Mouse (Mus musculus) forebrain, embryonic 12.5 days (tissue): ENCODE measurements at regions not wholly inside any gene's neighbourhood (a gene's known extent, or its start where the extent isn't known, plus 50 kb on each side); places are given as distances from the start of the nearest gene placed in this dataset.
A peak's percentile ranks its signal among the peaks of the same experiment; 100 is the strongest.

Experiments used
- ATAC-seq: fragments of 200-750 bp; cut with Nextera tagmentation; 2 replicates; pipeline ENCODE4 v1.8.0; 2017; ENCODE audit warnings: moderate TSS enrichment; ENCODE audit not compliant: low FRiP score
- H3K27ac ChIP-seq: fragments of 300-500 bp; sonication (generic); 2 replicates; pipeline ENCODE4 v1.5.1; 2016; ENCODE audit warnings: mild to moderate bottlenecking
- H3K27me3 ChIP-seq: fragments of 300-500 bp; sonication (generic); 2 replicates; pipeline ENCODE4 v1.6.1; 2016; ENCODE audit warnings: mild to moderate bottlenecking
- H3K36me3 ChIP-seq: fragments of 300-500 bp; sonication (generic); replicated peaks from 2 replicates; pipeline ENCODE4 v1.6.1; 2016; ENCODE audit warnings: mild to moderate bottlenecking
- H3K4me1 ChIP-seq: fragments of 300-500 bp; sonication (generic); 2 replicates; pipeline ENCODE4 v1.6.1; 2016
- H3K4me2 ChIP-seq: fragments of 300-500 bp; sonication (generic); 2 replicates; pipeline ENCODE4 v1.6.1; 2016; ENCODE audit warnings: mild to moderate bottlenecking, moderate library complexity
- H3K4me3 ChIP-seq: fragments of 300-500 bp; sonication (generic); replicated peaks from 2 replicates; pipeline ENCODE4 v1.5.1; 2016; ENCODE audit warnings: mild to moderate bottlenecking
- H3K9ac ChIP-seq: fragments of 300-500 bp; sonication (generic); 2 replicates; pipeline ENCODE4 v1.6.1; 2016; ENCODE audit warnings: mild to moderate bottlenecking
- H3K9me3 ChIP-seq: fragments of 300-500 bp; sonication (generic); 2 replicates; pipeline ENCODE4 v1.6.1; 2016
- WGBS: fragments of 180-500 bp; shearing (Covaris S2); methylation state at CpG from one replicate; pipeline ENCODE4 v1.1.7; 2016; 5-methylcytosine and 5-hydroxymethylcytosine counted together

GRCm38 (mm10) chr11:48418066-48418756 lies 381.9 kb upstream of the Rack1 start:
- Histone ChIP-seq H3K4me2 (no peak overlapping the region), H3K36me3 (no peaks in the 10 kb centered on the region), H3K27me3 (no peaks in the 10 kb centered on the region), H3K9me3 (no peaks in the 10 kb centered on the region), H3K4me1 (no peaks in the 10 kb centered on the region), H3K4me3 (no peak overlapping the region), H3K27ac (no peak overlapping the region), H3K9ac (no peak overlapping the region)
- peak; percentile 84; the same call in 1 of the 2 replicates for ATAC-seq
- 61% methylated on average over 6 of the region's 6 CpGs for WGBS

GRCm38 (mm10) chr11:48417615-48418014 lies 382.5 kb upstream of the Rack1 start:
- H3K36me3 ChIP-seq, result no peaks in the 10 kb centered on the region
- WGBS, result 57% methylated on average over 2 of the region's 2 CpGs
- H3K27ac ChIP-seq, result no peak overlapping the region
- H3K9me3 ChIP-seq, result no peaks in the 10 kb centered on the region
- no peak overlapping the region for H3K4me2 ChIP-seq
- H3K4me1 ChIP-seq, result no peaks in the 10 kb centered on the region
- H3K4me3 ChIP-seq, result no peak overlapping the region
- ATAC-seq, result no peak
- H3K9ac ChIP-seq, result no peak overlapping the region
- no peaks in the 10 kb centered on the region for H3K27me3 ChIP-seq

- no peak for ATAC-seq
Observed at GRCm38 (mm10) chr11:48398032-48398431, 402.1 kb upstream of the Rack1 start.

GRCm38 (mm10) chr11:48381489-48381888 lies 392.7 kb upstream of the Sgcd start:
- peaks cover 6% of the 10 kb centered on the region for H3K4me1 ChIP-seq
- H3K4me3 ChIP-seq, result no peak overlapping the region
- no peaks in the 10 kb centered on the region for H3K36me3 ChIP-seq
- 75% methylated on average over 4 of the region's 4 CpGs for WGBS
- H3K9me3 ChIP-seq, result no peaks in the 10 kb centered on the region
- no peaks in the 10 kb centered on the region for H3K27me3 ChIP-seq
- no peak overlapping the region for H3K4me2 ChIP-seq
- no peak for ATAC-seq
- H3K27ac ChIP-seq, result no peak overlapping the region
- no peak overlapping the region for H3K9ac ChIP-seq

More at GRCm38 (mm10) chr11:48398032-48398431, 402.1 kb upstream of the Rack1 start:
- no peak overlapping the region for H3K4me2 ChIP-seq
- no peaks in the 10 kb centered on the region for H3K27me3 ChIP-seq
- no peaks in the 10 kb centered on the region for H3K9me3 ChIP-seq
- no peaks in the 10 kb centered on the region for H3K4me1 ChIP-seq
- H3K36me3 ChIP-seq, result no peaks in the 10 kb centered on the region
- no peak overlapping the region for H3K9ac ChIP-seq
- WGBS, result 84% methylated on average over 2 of the region's 2 CpGs
- H3K27ac ChIP-seq, result no peak overlapping the region
- no peak overlapping the region for H3K4me3 ChIP-seq

GRCm38 (mm10) chr11:48378044-48378443 lies 389.3 kb upstream of the Sgcd start:
- no peaks in the 10 kb centered on the region for H3K27me3 ChIP-seq
- H3K9ac ChIP-seq, result no peak overlapping the region
- H3K9me3 ChIP-seq, result no peaks in the 10 kb centered on the region
- no peak overlapping the region for H3K4me2 ChIP-seq
- peaks cover 6% of the 10 kb centered on the region for H3K4me1 ChIP-seq
- H3K36me3 ChIP-seq, result no peaks in the 10 kb centered on the region
- H3K4me3 ChIP-seq, result no peak overlapping the region
- no peak overlapping the region for H3K27ac ChIP-seq
- no peak for ATAC-seq
- 80% methylated on average over 4 of the region's 4 CpGs for WGBS

- no peak overlapping the region for H3K27ac ChIP-seq
- no peak for ATAC-seq
Observed at GRCm38 (mm10) chr11:48377269-48377668, 388.5 kb upstream of the Sgcd start.

GRCm38 (mm10) chr11:48351349-48352023 lies 362.7 kb upstream of the Sgcd start:
- no peak overlapping the region for H3K4me2 ChIP-seq
- no peaks in the 10 kb centered on the region for H3K9me3 ChIP-seq
- no peak overlapping the region for H3K27ac ChIP-seq
- 52% methylated on average over 4 of the region's 4 CpGs for WGBS
- no peak overlapping the region for H3K9ac ChIP-seq
- H3K27me3 ChIP-seq, result no peaks in the 10 kb centered on the region
- H3K4me1 ChIP-seq, result no peaks in the 10 kb centered on the region
- no peaks in the 10 kb centered on the region for H3K36me3 ChIP-seq
- H3K4me3 ChIP-seq, result no peak overlapping the region
- no peak for ATAC-seq

More at GRCm38 (mm10) chr11:48377269-48377668, 388.5 kb upstream of the Sgcd start:
- H3K9ac ChIP-seq, result no peak overlapping the region
- H3K4me2 ChIP-seq, result no peak overlapping the region
- no peaks in the 10 kb centered on the region for H3K27me3 ChIP-seq
- no peak overlapping the region for H3K4me3 ChIP-seq
- H3K36me3 ChIP-seq, result no peaks in the 10 kb centered on the region
- H3K4me1 ChIP-seq, result peaks cover 6% of the 10 kb centered on the region
- no peaks in the 10 kb centered on the region for H3K9me3 ChIP-seq

GRCm38 (mm10) chr11:48314500-48314899 lies 325.7 kb upstream of the Sgcd start:
- Histone ChIP-seq H3K4me3 (no peak overlapping the region), H3K4me2 (no peak overlapping the region), H3K9ac (no peak overlapping the region), H3K27me3 (no peaks in the 10 kb centered on the region), H3K9me3 (no peaks in the 10 kb centered on the region), H3K4me1 (no peaks in the 10 kb centered on the region), H3K36me3 (no peaks in the 10 kb centered on the region), H3K27ac (no peak overlapping the region)
- WGBS, result 74% methylated on average over 1 of the region's 1 CpGs
- no peak for ATAC-seq

GRCm38 (mm10) chr11:48295370-48295769 lies 306.6 kb upstream of the Sgcd start:
- Histone ChIP-seq H3K9ac (no peak overlapping the region), H3K4me1 (no peaks in the 10 kb centered on the region), H3K4me3 (no peak overlapping the region), H3K4me2 (no peak overlapping the region), H3K36me3 (no peaks in the 10 kb centered on the region), H3K27me3 (no peaks in the 10 kb centered on the region), H3K9me3 (no peaks in the 10 kb centered on the region), H3K27ac (no peak overlapping the region)
- no peak for ATAC-seq
- 82% methylated on average over 3 of the region's 3 CpGs for WGBS

- Histone ChIP-seq H3K27me3 (no peaks in the 10 kb centered on the region), H3K36me3 (no peaks in the 10 kb centered on the region), H3K27ac (no peak overlapping the region), H3K9me3 (no peaks in the 10 kb centered on the region), H3K4me2 (no peak overlapping the region), H3K9ac (no peak overlapping the region), H3K4me3 (no peak overlapping the region), H3K4me1 (no peaks in the 10 kb centered on the region)
- ATAC-seq, result no peak
- WGBS, result 89% methylated on average over 3 of the region's 3 CpGs
Observed at GRCm38 (mm10) chr11:48262492-48262891, 273.7 kb upstream of the Sgcd start.

GRCm38 (mm10) chr11:48261089-48261488 lies 272.3 kb upstream of the Sgcd start:
- Histone ChIP-seq H3K27ac (no peak overlapping the region), H3K36me3 (no peaks in the 10 kb centered on the region), H3K4me2 (no peak overlapping the region), H3K4me3 (no peak overlapping the region), H3K4me1 (no peaks in the 10 kb centered on the region), H3K9me3 (no peaks in the 10 kb centered on the region), H3K9ac (no peak overlapping the region), H3K27me3 (no peaks in the 10 kb centered on the region)
- ATAC-seq, result no peak
- WGBS, result 54% methylated on average over 1 of the region's 1 CpGs

- 0 out of 2 replicates have a peak overlapping the region, but pooled peaks have one; percentile 19 for H3K27ac ChIP-seq
- H3K9me3 ChIP-seq, result no peaks in the 10 kb centered on the region
- H3K4me1 ChIP-seq, result no peaks in the 10 kb centered on the region; the same call in 1 of the 2 replicates
- H3K4me2 ChIP-seq, result no peak overlapping the region
- no peaks in the 10 kb centered on the region for H3K36me3 ChIP-seq
- 24% methylated on average over 4 of the region's 4 CpGs for WGBS
- peak; percentile 69; the same call in 1 of the 2 replicates for ATAC-seq
- H3K9ac ChIP-seq, result no peak overlapping the region
- H3K27me3 ChIP-seq, result no peaks in the 10 kb centered on the region
- no peak overlapping the region for H3K4me3 ChIP-seq
Observed at GRCm38 (mm10) chr11:48250678-48251317, 262.0 kb upstream of the Sgcd start.
